Mouse (Mus musculus) G1E (cell line): ENCODE results near the gene Mrc2. TPM values are rescaled to one million over a fixed set of nuclear protein-coding genes. Genes with fewer than 3 reads are reported as not detected.

Source experiments
- ATAC-seq: 2 replicates; pipeline ENCODE4 v1.8.0; 2016; ENCODE audit warnings: mild to moderate bottlenecking; ENCODE audit not compliant: insufficient number of reproducible peaks, poor library complexity, low FRiP score, severe bottlenecking; ENCODE audit errors: extremely low read depth
- DNase-seq: peaks from one replicate; pipeline ENCODE4 v3.0.0; 2012; ENCODE audit warnings: low spot score
- H3K27me3 ChIP-seq: 2 replicates; pipeline ENCODE4 v1.6.1; 2012; ENCODE audit warnings: mild to moderate bottlenecking, low read length, inconsistent platforms; ENCODE audit not compliant: insufficient read depth
- H3K36me3 ChIP-seq: replicated peaks from 2 replicates; pipeline ENCODE3; 2012; ENCODE audit warnings: mild to moderate bottlenecking, inconsistent platforms
- H3K4me1 ChIP-seq: 2 replicates; pipeline ENCODE4 v1.6.1; 2012; ENCODE audit warnings: low read depth, low read length, inconsistent platforms, mixed read lengths; ENCODE audit not compliant: insufficient read depth
- H3K4me3 ChIP-seq: 2 replicates; pipeline ENCODE4 v1.5.1; 2012; ENCODE audit warnings: low read depth, mild to moderate bottlenecking, inconsistent platforms, low read length, moderate library complexity, mixed read lengths
- H3K9me3 ChIP-seq: replicated peaks from 2 replicates; pipeline ENCODE4 v1.6.1; 2012; ENCODE audit warnings: inconsistent platforms
- CTCF ChIP-seq: IDR thresholded peaks from 2 replicates; pipeline ENCODE4 v1.5.1; 2012; ENCODE audit warnings: low read depth, low read length, inconsistent platforms, mixed read lengths
- GATA1 ChIP-seq: IDR thresholded peaks from 2 replicates; pipeline ENCODE4 v1.6.1; 2012; ENCODE audit warnings: borderline replicate concordance, low read length, inconsistent platforms, mixed read lengths
- GATA2 ChIP-seq: IDR thresholded peaks from 2 replicates; pipeline ENCODE4 v1.6.1; 2012; ENCODE audit warnings: low read depth, low read length, inconsistent platforms, borderline replicate concordance
- POLR2AphosphoS5 ChIP-seq: IDR thresholded peaks from 2 replicates; pipeline ENCODE4 v1.6.1; 2012; ENCODE audit warnings: low read depth, low read length, inconsistent platforms; ENCODE audit not compliant: insufficient replicate concordance
- TAL1 ChIP-seq: conservative IDR thresholded peaks from 2 replicates; pipeline ENCODE4 v1.6.1; 2012; ENCODE audit warnings: low read depth, low read length, inconsistent platforms, mixed read lengths
- polyA plus RNA-seq: library from polyadenylated mRNA; stranded (reverse); fragments of >175 nt; gene quantifications from 2 replicates; pipeline ENCODE4 v1.2.3, GENCODE M21; 2012
- total RNA-seq, 2 experiments: library from RNA; stranded (forward) in 1 of 2; stranded (reverse) in 1 of 2; fragments of 200-1000 nt in 1 of 2; fragments of >200 nt in 1 of 2; fragmentation: Nextera tagmentation in 1 of 2; gene quantifications; 2 replicates each; pipeline ENCODE4 v1.2.3; 2014 to 2017

Gene Mrc2
- total and polyA plus RNA-seq, 3 experiments, result 0.27 TPM; not detected in 2

DNA sequence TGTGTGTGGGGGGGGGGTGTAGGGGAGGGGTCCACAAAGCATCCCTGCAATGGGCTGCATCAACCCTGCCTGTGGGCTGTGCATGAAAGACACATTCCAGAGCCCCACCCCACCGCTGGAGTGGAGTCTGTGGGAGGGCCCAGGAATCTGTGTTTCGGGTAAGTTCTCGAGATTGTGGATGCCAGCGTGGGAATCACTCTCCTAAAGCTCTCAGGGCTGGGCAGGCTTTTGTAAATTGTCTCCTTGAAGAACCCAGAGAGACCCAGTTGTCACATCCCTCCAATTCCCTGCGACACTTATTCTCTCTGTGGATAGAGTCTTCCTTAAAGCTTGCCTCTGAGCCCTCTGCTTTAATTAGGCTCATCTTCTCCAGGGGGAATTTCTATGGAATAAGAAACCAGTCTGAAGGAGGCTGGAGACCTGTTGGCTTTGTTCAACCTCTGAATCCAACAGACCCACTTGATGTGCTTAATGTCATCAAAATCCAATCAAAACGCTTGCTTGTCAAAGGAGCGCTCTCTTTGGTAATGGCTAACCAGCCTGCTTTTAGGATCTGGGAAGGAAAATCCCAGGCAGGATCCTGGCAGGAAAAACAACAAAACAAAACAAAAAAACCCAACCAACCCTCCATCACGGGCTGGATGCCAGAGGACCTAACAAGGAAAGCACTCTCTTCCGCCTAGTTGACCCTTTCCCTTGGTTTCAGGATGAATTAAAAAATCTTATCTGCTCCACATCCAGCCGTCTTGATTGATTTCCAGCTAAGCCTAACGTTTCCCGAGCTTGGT, 71.3 kb downstream of the Mrc2 start:
- H3K4me3 ChIP-seq, result no peak overlapping the region
- DNase-seq, result no peak

DNA sequence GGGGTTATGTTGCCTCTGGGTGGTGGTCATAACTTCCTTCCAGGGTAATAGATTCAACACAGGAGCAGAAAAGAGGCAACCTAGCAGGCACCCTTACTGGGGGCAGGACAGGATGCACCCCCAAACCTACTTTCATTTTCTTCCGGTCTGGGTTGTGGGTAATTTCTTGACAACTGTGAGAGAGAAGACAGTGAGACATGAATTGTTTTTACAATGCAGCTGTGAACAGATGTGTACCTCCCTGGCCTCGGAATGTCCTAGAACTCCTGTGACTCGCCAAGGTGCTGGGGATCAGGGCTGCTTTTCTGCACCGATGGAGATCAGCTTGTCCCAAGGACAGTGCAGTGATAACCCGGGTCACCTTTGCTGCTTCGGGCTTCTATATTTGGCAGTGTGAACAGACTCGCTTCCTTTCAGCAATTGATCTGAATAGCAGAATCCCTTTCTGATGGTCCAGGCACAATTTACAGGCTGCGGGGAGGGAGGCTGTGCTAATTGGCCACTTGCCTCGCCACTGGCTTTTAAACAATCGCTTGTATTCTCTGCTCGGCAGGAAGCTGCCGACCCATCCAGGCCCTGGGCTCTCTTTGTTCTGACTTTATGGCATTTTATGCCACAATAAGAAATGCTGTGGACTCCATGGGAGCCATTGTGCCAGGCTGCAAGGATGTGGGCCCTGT, 72.1 kb downstream of the Mrc2 start:
- peaks cover 51% of the 10 kb centered on the region for H3K4me1 ChIP-seq
- TF ChIP-seq GATA2 (no peak), GATA1 (no peak), CTCF (no peak), POLR2AphosphoS5 (no peak), TAL1 (no peak)
- H3K27me3 ChIP-seq, result peaks cover 46% of the 10 kb centered on the region
- H3K9me3 ChIP-seq, result no peaks in the 10 kb centered on the region
- no peak for DNase-seq
- no peak for ATAC-seq
- no peaks in the 10 kb centered on the region for H3K36me3 ChIP-seq
- no peak overlapping the region for H3K4me3 ChIP-seq

More for the DNA sequence above, 71.3 kb downstream of the Mrc2 start:
- peaks cover 46% of the 10 kb centered on the region for H3K27me3 ChIP-seq
- no peak for TF ChIP-seq TAL1
- no peak for TF ChIP-seq GATA2
- no peak for TF ChIP-seq GATA1
- TF ChIP-seq CTCF, result no peak
- TF ChIP-seq POLR2AphosphoS5, result no peak
- ATAC-seq, result no peak
- H3K4me1 ChIP-seq, result peaks cover 46% of the 10 kb centered on the region
- no peaks in the 10 kb centered on the region for H3K36me3 ChIP-seq
- no peaks in the 10 kb centered on the region for H3K9me3 ChIP-seq

DNA sequence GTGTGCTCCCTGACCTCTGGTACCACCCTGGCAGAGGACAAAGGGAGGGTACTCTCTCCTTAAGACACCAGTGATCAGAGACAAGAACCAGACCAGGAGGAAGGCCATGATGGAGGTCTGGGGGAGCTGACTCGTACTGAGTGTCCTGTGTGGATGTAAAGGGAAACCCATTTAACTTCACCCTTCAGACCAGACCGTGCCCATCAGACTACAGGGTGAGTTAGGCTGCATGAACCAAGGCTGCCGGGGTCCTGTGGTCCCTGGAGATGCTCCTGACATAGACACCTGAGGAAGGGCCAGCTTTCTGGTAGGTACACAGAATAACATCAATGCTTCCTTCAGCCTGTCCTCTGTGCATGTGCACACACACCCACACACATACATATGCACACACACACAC, 73.2 kb downstream of the Mrc2 start:
- Histone ChIP-seq H3K4me3 (no peak overlapping the region), H3K27me3 (peaks cover 38% of the 10 kb centered on the region), H3K9me3 (no peaks in the 10 kb centered on the region), H3K4me1 (peaks cover 51% of the 10 kb centered on the region), H3K36me3 (no peaks in the 10 kb centered on the region)
- TF ChIP-seq GATA1 (no peak), GATA2 (no peak), POLR2AphosphoS5 (no peak), TAL1 (no peak), CTCF (no peak)
- DNase-seq (no peak), ATAC-seq (no peak)

DNA sequence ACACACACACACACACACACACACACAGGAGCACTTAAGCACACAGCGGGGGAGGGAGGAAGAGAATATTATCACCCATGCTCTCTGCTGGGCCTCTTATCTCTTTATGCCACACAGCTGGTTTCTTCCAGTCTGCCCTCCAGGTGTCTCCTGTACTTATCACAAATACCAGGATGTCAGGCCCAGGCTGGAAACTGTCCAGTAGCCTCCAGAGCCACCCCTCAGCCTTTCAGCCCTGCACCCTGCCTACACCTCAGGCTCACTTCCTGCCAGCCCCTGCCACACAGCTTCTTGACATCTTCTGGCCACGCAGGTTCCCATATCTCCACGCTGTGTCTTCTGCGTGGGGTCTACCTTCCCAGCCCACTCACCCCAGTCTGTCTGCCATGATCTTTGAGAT, 73.6 kb downstream of the Mrc2 start:
- Histone ChIP-seq H3K9me3 (no peaks in the 10 kb centered on the region), H3K36me3 (no peaks in the 10 kb centered on the region), H3K4me1 (peaks cover 51% of the 10 kb centered on the region), H3K27me3 (peaks cover 38% of the 10 kb centered on the region), H3K4me3 (peak overlapping the region; percentile 20; the same call in 1 of the 2 replicates)
- ATAC-seq (peak; percentile 94), DNase-seq (peak; percentile 77)
- TF ChIP-seq TAL1 (peak; percentile 89), GATA1 (no peak), CTCF (no peak)

DNA sequence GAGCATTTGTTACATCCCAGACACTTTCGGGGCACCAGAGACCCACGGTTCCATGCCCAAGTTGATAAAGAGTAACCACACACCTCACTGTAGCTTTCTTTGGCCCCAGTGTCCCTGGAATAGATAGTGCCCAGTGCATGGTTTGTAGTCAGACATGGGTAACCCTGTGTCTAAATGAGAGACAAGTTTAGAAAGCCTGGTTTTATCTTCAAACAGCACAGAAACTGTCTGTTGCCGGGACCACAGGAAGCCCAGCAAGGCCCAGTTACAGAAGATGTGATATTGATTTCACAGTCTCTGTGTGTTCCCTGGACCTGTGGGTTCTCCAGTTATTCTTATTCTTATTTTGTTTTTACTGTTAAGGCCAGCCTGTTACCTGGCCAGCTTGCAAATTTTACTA, 74.7 kb downstream of the Mrc2 start:
- Histone ChIP-seq H3K4me1 (peaks cover 59% of the 10 kb centered on the region), H3K4me3 (no peak overlapping the region), H3K27me3 (peaks cover 36% of the 10 kb centered on the region), H3K9me3 (no peaks in the 10 kb centered on the region), H3K36me3 (no peaks in the 10 kb centered on the region)
- ATAC-seq, result 0 out of 2 replicates have a peak, but pooled peaks have one; percentile 15
- no peak for DNase-seq
- TF ChIP-seq CTCF (no peak), TAL1 (no peak), GATA2 (no peak), GATA1 (no peak), POLR2AphosphoS5 (no peak)

DNA sequence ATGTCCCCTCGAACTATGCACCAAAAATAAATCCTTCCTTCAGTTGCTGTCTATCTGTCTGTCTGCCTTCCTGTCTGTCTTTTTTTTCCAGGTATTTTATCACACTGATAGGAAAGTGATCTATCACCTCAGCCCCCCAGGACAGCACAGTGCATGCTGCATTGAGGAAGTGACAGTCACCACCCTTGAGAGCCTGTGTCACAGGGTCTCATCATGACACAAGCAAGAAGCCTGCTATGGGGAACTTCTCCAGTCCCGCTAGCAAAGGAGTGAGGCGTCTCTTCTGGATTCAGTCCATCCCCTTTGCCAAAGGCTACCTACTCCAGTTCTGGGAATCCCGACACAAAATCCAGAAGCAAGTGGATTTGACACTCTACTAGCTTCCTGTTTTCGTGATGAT, 76.4 kb downstream of the Mrc2 start:
- Histone ChIP-seq H3K27me3 (peaks cover 27% of the 10 kb centered on the region), H3K36me3 (no peaks in the 10 kb centered on the region), H3K9me3 (no peaks in the 10 kb centered on the region), H3K4me3 (no peak overlapping the region), H3K4me1 (peaks cover 71% of the 10 kb centered on the region)
- no peak for DNase-seq
- no peak for TF ChIP-seq POLR2AphosphoS5
- no peak for TF ChIP-seq GATA2
- no peak for TF ChIP-seq GATA1
- TF ChIP-seq CTCF, result no peak
- ATAC-seq, result no peak
